Mouse (Mus musculus) cerebellum, postnatal 4 days (tissue): ENCODE measurements around the gene Grik4.

ENCODE experiments used
- DNase-seq, 2 experiments: peaks; one replicate each; pipeline ENCODE4 v3.0.0; 2022; ENCODE audit warnings: low spot score in 2 of 2, mixed read lengths in 1 of 2

Gene Grik4

DNA sequence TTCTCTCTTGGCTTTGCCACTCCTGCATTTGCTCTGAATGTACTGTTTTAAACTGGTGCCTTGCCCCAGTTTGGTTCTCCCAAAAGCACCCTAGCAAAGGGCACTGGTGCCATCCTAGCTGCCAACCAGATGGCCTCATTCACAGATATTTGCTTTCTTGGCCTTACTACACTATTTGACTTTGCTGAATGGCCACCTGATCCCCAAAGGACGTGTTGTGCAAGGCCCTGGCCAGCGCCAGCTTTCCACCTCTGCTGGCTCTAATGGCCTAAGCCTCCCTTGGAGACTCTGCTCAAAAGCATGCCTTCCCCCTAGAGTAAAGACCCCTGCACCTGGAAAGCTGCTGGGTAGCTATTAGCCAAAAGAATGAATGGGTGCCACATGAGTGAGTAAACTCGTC lies 194.1 kb downstream of the Grik4 start:
- no peak for DNase-seq

DNA sequence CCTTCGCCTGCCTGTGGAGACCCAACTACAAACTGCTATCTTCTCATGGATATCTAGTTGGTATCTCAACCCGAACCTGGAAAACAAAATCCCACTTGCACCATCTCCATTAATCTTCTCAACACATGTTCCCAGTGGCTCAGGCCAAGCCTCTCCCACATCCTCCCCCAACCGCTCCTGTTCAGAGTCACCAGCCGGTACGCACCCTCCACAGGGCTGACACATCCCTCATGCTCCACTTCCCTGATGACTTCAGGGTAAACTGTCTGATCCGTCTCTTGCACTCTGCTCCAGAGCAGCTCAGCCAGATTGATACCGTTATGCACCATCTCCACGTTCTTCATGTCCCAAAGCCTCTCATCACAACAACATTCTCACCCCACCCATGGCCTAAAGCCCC lies 198.3 kb downstream of the Grik4 start:
- DNase-seq: no peak

DNA sequence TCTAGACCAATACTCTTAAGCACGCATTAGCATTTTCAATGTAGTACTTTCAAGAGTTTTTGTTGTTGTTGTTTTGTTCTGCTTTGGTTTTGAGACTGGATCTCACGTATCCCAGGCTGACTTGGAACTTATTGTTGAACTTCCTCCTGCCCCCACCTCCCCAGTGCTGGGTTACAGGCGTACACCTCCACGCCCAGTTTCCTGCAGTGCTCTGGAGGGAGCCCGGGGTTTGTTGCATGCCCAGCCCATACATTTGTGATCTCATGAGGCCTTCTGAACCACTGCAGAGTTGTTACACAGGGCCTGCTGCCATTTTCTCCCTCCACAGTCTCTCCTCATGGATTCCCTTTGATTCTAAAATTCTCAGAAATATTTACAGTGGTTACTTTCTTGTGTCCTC lies 201.9 kb downstream of the Grik4 start:
- DNase-seq: no peak

DNA sequence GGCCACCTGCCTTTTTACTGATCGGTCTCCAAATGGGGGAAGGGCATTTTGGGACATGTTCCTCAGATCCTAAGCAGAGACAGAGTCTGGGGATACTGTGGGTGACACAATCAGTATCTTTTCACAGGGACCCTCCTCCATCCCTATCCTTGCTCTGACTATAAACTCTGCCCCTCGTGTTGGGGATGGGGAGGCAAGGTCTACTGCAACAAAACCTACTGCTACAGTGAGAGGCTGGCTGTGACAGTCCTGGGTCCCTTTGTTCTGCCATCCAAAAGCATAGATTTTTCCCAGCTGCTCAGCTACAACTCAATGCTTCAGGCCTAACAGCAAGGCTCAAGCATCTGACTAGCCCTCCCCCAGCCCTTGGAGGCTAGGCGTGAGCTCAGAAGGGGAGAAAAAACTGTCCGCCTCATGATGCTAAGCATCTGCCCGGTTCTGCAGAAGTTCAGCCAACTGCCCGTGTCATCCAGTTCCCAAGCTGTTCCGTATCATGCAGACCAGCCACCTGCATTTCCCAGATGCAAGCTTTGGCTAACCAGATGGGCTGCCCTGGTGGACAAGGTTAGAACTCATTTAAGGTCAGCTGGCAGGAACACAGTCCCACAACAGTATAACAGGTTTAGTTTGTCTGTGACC lies 207.5 kb downstream of the Grik4 start:
- DNase-seq: no peak

DNA sequence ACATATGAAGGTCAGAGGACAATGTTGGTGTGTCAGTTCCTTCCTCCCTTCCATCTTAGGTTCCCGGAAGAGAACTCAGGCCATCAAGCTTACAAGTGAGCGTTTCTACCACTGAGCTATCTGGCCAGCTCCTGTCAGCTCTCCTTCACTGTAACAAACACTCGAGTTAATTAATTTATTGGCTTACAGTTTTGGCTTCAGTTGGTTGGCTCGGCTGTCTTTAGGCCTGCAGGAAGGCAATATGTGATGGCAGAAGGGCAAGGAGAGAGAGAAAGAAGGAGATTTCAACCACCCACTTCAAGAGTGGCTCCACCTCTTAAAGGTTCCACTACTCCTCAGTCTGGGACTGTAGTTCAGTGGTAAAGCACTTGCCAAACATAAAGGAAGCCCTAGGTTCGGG lies 209.2 kb downstream of the Grik4 start:
- DNase-seq: no peak

DNA sequence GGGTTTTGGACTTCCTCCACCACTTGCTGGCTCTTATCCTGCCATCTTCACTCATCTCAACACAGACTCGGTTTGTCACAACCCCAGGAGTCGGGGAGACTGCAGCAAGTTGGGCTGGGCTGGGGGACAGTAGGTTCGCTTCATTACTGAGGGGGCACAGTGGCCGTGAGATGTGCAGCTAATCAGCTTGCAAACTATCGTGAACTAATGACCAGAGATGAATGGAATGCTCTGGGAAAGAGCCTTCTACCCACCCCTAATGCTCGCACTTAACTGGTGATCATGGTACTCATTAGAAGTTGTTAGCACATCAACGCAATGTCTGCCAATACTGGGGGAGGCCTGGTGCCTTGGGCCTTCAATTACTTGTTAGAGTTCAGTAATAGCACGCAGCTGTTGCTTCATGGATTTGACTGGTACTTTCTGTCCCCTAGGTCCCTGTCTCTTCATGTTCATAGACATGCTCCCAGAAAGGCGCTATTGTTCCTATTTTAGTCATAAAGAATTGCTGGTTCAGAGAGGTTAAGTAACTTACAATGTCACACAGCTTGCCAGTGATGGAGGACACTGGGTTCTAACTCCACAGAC lies 211.5 kb downstream of the Grik4 start:
- DNase-seq: no peak

DNA sequence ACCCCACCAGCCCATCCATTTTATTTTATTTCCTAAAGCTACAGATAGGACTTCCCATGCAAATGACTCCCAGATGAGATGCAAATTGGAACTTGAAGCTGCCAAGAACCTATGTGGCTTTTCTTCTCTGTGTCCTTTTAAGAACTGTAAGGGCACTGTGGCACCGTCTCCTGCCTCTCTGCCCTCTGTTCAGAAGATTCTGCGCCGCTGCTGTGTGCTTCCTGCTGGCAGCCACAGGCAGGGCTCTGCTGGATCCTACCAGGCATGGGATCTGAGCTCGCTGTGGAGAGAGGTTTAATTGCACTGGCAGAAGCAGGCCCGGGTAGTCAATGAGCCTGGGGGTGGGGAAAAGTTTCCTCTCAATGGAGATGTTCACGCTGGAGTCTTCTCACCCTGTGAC lies 215.8 kb downstream of the Grik4 start:
- no peak for DNase-seq

DNA sequence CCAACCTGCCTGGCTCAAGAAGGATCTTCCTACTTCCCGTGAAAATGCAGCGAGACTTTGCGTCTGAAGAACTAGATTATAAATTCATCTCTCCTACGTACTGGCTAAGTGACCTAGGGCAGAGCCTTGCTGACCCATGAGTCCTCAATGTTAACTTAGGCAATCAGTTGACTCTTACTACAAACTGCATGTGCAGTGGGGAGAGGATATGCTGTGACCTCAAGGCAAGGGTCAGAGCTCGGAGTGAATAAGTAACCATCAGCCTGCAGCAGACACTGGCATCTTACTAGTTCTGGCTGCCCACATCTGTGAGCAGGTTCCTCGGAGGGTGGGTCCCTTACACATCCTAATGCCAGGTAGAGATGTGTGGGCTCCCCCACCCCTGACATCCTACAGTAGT lies 216.6 kb downstream of the Grik4 start:
- DNase-seq: no peak

DNA sequence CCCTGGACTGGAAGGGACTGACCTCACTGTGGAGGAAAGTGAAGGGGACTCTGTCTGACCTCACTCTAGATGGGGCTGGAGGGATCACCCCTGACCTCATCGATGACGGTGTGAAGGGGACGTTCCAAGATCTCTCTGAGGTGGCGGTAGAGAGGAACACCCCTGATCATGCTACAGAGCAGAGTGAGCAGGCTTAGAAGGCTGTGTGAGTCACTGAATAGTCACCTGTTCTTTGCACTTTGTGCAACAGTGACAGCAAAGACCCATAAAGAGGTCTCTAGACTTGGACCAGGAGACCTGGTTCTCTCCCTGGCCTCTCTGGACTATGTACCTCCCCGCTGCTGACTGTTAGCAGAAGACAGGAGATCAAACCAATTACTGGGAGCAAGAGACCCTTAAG lies 217.1 kb downstream of the Grik4 start:
- DNase-seq: no peak

DNA sequence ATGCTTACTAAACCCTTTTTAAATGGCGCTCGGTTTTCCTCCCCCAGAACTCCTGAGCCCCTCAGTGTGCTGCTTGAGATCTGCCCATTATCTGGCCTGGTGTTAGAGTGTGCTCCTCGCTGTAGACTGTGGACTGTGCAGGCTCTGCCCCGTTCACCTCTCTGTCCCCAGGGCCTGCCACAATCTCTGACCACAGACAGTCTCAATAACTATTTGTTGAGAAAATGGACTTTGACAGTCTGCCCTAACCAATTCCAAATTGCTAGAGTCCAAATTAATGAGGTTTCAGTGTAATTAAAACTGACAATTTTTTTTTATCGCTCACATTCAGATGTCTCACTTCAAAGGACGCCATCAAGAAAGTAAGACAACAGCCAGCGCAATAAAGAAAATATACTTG lies 220.2 kb downstream of the Grik4 start:
- DNase-seq: no peak

DNA sequence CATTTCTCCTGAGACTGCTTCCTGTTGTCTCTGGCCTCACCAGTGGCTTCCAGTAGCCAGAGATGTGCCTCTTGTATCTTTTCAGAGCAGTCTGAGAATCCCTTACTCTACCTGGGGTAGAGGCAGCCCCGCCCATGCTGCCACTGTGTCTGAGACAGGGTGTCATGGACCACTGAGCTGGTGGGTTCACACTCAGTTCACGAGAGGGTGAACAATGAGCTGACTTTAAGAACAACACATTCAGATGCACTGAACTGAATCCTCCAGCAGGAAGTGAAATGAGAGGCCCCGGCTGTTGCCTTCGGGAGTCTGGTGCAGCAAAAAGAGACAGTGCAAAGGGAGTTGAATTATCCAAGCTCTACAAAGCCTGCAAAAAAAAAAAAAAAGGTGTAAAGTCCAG lies 221.8 kb downstream of the Grik4 start:
- no peak for DNase-seq

DNA sequence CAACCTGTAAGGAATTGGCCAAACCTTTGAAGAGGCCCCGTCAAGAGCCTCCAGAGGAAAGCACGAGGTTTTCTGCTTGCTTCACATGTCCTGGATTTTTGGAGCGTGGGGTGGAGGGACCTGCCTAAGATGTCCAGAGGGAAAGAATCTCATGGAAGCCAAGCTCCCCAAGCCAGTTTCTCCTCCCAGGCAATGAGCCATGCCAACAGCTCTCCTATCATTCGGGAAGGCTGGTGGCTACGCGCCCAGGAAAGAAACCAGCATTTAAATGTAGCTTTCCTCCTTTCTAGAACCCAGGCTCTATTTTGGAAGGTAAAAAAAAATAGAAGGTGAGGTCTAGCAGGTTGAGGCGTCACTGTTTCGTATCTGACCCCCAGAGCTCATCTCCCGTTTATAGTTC lies 222.6 kb downstream of the Grik4 start:
- no peak for DNase-seq

DNA sequence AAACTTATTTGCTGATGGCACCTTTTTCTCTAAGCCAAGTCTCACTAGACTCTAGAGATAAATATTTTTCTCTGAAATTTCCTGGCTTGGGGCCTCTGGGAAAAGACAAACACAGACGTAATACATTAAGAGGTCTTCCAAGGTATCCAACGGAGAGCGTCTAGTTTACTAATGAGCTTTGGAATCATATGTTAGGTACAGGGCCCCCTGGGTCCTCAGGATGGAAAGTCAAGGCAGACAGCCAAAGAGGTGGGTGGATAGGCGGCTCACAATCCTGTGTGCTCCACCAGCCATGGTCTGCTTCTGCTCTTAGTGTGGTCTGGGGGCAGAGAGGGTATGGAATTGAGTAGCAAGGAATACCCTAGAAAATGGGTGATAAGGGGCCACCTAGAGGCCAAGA lies 223.1 kb downstream of the Grik4 start:
- no peak for DNase-seq

DNA sequence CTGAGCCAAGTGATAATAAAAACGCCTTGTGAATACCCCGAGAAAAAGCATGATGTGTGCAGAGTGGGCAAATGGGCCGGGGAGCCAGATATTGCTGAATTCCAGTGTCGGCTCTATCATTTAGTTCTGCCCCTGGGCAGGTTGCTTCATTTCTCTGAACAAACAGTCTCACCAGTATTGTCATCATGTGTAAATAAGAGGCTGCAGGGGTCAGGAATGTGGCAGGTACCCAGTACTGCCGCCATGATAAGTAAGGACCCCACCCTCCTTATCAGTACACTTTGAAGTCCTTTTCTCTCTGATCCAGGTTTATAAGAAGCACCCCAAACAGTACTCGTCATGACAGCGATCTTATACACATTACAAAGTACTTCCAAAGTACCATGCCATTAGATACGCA lies 230.4 kb downstream of the Grik4 start:
- no peak for DNase-seq

DNA sequence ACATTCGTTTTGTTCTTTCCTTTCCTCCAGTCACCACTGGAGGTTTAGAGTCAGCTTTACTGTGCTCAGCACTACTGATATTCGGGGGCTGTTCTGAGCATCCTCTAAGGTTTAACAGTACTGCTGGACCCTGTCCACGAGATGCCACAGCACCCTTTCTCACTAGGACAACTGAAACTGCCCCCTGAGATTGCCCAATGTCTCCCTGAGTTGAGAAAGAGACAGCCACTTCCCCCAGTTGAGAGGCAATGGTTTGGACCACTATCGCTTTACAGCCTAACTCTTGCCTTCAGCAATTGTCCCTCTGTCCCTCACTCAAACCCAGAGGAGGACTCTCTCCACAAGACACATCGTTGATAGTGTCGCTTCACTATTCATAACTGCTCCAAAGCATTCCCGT lies 238.4 kb downstream of the Grik4 start:
- DNase-seq: no peak

DNA sequence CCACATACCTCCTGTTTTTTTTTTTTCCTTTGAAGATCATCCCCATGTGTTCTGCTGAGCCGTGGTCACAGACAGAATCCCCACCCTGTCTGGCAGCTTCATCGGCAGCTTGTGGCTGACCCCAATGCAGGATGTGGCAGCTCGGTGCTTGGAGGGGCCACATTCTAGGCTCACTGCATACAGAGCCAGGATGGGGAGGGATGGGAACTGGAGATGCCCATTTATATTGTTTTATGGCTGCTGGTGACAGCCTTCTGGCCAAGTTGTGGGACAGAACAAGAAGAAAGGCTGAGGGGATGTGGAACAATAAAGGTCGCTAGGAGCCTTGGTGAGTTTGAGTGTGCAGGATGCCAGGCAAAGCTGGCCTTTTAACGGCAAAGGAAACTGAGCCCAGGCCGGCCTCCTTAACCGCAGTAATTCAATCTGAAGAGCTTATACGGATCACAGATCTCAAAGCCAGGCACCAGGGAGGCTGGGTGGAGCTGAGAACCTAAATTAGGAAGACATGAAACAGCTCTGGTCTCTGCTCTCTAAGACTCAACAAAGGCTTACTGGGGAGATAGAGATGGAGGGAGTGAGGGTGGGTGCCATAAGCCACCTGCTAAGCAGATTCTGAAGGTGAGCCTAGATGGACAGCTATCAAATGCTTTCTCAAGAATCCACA lies 241.0 kb downstream of the Grik4 start:
- DNase-seq: no peak

DNA sequence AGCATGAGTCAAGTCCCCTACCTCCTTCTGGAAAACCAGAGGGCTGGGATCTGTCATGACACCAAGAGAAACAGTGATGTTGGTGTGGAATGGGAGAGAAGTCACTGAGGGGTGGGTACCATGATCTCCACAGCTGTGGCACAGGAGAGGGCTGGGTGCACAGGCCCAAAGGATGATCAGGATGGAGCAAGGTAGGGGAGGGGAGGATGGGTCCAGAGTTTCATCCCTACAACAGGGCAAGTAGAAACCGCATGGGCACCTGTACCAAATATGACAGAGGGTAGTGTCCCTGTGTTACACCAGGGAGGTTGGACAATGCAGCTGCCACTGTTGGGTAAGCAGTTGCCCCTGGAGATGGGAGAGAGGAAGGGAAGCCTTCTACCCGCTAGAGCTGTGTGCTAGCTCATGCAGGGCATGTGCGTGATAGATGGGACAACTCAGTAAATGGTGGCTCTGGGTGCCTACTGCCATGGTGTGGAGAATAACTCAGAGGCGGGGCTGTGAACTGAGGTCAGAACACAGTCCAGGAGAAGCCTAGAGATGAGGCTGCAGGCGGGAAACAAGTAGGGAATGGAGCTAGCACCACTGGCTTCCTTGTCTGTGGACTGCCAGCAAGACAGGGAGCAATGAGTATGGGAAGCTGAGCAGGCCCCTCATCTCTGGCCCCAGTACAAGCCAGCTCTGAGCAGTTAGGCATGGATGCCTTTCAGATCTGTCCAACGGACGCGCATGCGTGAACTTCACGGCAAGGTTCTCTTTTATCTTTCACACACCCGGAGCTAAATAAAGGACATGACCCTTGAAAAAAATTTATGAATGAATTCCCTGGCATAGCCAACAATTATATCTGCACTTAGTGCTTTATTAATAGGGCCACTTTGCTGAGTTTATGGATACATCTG lies 241.8 kb downstream of the Grik4 start:
- no peak for DNase-seq

DNA sequence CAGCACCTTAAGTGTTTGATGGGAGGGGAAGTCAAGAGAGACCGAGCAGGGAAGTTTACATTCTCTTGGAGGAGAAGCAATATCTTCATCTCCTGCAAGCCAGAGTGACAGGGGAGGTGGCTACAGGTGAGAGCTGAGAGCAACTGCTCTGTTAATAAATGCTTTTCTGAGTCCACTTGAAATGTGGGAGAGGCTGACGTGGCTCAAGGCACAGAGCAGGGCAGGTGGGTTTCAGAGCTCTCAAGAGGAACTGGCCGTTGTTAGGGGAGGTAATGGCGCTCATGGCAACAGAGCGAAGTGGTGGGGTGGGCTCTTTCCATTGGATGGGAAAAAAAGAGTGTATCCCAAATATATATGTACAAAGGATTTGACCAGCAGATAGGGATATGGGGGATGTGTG lies 242.6 kb downstream of the Grik4 start:
- no peak for DNase-seq

DNA sequence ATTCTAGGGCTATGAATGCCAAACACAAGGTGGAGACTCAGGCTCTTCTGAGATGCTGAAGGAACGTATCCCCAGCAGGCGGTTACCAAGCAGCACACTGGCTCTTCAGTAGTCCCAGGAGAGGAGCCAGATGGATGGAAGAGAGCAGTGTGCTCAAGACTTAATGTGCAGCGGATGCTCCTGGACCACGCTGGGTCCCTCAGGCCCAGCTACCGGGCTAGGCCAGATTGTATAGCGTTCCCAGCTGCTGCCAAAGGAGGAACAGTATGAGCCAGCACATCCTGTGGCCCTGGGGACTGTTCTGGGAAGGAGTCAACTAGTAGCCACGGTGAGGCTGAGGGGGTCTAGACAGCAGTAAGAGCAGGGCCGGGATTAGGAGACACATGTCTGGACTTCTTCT lies 251.3 kb downstream of the Grik4 start:
- DNase-seq: no peak

DNA sequence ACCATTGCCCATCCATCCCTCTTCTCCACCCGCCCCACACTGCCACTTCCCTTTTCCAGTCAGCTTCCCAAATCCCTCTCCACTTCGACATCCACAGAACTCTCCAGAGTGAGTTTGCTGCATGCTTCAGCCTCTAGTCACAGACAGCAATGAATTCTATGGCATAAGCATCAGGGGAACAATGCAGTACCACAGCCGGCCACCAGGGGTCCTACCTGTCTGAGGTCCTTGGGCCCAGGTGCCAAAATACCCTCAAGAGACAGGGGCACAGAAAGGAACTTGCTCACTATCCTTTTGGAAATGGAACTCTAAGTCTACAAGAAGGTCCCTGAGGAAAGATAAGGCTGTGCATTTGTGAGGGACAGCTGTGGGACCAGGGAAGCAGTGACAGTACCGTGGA lies 256.1 kb downstream of the Grik4 start:
- peak; percentile 63 to 69 for DNase-seq

DNA sequence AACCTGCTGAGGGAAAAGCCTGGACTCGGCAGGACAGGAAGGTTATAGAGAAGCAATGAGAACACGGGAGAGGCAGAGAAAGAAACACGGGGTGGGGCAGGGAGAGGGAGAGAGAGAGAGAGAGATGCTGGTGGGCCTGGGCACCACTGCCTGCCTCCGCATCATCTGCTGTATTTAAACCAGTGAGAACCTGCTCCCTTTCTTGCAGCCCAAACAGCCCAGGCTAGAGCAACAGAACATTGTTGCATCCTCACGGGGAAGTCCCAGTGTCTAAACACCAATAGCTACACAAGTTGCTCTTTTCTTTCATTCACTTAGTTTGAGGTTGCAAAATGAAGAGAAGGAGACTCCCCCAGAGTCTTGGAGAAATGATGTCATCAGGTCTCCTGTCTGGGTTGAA lies 258.2 kb downstream of the Grik4 start:
- DNase-seq: no peak

DNA sequence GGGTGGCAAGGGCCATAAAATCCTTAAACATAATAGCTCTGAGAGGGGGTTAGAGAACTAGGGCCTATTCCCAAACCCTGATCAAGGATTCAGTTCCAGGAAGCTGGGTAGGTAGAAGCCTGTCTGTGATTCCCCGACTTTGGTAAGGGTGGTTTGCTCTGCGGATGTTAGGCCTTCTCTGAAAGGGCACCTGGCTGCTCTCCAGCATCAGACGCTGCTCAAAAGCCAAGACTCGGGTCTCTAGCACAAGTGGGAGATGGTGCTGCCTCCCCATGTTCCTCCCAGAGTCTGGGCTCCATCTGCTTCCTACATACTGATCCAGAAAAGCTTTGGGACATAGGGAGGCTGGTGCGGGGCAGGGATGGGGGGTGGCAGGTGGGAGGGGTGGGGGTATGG lies 270.3 kb downstream of the Grik4 start:
- no peak for DNase-seq
